Mouse (Mus musculus) erythroid progenitor cell, adult 5-6 weeks (primary cell): Measurements from ENCODE around the gene 2410131K14Rik. TPM values are rescaled to one million over a fixed set of nuclear protein-coding genes. Genes with fewer than 3 reads are reported as not detected.

Source experiments
- ATAC-seq: replicated peaks from 2 replicates; pipeline ENCODE4 v1.8.0; 2016; ENCODE audit warnings: moderate number of reproducible peaks, mild to moderate bottlenecking, moderate TSS enrichment, inconsistent platforms; ENCODE audit not compliant: poor library complexity, low FRiP score, severe bottlenecking
- total RNA-seq, 2 experiments: library from RNA; stranded (forward) in 1 of 2; stranded (reverse) in 1 of 2; fragments of 150-400 nt in 1 of 2; fragments of 186-747, 209-891 nt in 1 of 2; gene quantifications; 2 replicates each; pipeline versions ENCODE4 v1.2.3 to v1.2.4; 2015 to 2017; ENCODE audit warnings: low replicate concordance in 2 of 2

2410131K14Rik gene
- total RNA-seq, 2 experiments from 2014 or later = 1.7 TPM

DNA sequence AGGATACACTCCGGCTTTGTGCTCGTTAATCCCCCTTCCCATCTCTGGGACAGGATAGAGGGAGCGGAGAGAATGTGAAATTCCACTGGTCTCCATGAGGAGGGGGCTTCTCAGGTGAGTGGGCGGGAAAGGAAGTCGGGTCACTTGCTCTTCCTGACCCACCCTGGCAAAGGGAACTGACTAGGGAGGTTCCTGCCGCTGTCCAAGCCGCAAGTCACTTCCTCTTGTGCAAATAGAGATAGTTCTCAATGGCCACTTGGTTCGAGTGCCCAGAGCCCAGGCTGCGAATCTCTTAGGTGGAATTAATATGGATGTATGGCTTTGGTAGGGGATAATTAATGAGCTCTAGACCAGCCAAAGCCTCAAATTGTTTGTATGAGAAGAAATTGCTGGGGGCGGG lies 15.0 kb downstream of the 2410131K14Rik start:
- no peak for ATAC-seq

- ATAC-seq = no peak
Observed at GRCm38 (mm10) chr5:118260642-118261041, 15.6 kb downstream of the 2410131K14Rik start.

- no peak for ATAC-seq
Observed at GRCm38 (mm10) chr5:118261181-118261580, 16.2 kb downstream of the 2410131K14Rik start.

DNA sequence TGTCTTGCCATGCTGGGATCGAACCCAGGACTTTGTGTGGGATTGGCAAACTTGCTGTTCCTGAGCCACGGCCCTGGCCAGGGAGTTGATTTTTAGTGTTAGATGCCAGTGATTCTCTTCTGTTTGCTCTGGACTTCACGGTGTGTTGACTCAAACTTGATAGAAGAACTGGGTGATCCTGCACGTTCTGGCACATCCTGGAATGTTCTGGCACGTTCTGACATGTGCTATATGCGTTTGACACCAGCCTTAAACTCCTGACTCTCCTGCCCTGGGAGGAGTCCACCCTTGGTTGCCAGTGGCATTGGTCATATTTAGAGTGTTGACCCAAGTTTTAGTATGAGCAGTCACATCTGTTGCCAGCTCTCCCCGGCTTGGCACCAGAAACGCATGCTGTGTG lies 17.4 kb downstream of the 2410131K14Rik start:
- ATAC-seq = no peak

DNA sequence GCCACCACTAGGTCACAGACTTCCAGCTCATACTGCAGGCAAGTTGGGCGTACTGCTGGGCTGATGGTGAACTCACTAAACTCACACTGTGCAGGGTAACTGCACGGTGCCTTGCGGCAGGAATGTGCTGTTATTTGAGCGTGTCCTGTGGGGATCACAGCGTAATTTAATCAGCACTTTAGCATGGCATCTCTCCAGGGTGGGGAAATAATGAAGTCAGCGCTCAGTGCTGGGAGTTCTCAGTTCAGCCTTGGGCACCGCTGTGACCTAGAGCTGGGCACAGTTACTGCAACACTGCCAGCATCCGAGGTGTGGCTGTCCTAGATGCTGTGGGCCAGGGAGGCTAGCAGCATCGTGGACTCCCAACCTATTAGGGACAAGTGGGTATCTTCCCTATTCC lies 19.3 kb downstream of the 2410131K14Rik start:
- ATAC-seq = no peak

DNA sequence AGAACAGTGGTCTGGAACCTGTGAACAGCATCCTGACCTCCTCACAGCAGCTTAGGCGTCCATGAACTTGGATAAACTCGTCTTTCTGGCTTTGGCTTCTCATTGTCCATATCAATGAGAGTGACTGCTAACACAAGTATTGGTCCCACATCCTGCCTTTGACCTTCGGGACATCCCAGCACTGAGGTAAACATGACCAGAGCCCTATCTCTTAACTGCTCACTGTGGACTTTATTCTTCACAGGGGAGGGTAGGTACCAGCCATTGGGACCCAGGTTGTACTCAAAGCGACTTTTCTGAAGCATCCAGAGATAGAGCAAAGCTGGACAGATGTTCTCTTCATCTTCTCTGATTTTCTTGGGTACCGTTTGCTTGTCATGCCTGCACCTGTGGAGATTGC lies 20.3 kb downstream of the 2410131K14Rik start:
- ATAC-seq = no peak

GRCm38 (mm10) chr5:118266309-118266708 lies 21.3 kb downstream of the 2410131K14Rik start:
- ATAC-seq = no peak

- peak; percentile 65 for ATAC-seq
Observed at GRCm38 (mm10) chr5:118268987-118269386, 24.0 kb downstream of the 2410131K14Rik start.

- no peak for ATAC-seq
Observed at GRCm38 (mm10) chr5:118271449-118272110, 26.6 kb downstream of the 2410131K14Rik start.

GRCm38 (mm10) chr5:118273446-118273845 lies 28.4 kb downstream of the 2410131K14Rik start:
- no peak for ATAC-seq

DNA sequence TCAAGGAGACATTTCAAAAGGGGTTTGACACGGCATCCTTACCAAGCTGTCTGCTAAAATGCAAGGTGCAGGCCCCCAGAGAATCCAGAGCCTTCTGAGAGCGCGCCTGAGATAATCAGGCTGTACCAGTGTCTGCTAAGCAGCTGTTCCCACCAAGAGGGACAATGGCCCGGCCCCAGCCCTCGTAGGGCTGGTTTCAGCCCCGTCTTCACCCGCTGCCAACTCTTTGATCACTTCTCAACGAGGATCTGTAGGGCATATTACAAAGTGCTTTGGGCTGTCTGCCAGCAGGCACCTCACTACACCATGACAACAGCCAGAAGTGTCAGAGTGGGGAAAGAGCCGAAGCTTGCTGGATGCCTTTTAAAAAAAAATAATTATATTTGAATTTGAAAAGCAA lies 29.5 kb downstream of the 2410131K14Rik start:
- ATAC-seq = no peak

GRCm38 (mm10) chr5:118276281-118276680 lies 31.3 kb downstream of the 2410131K14Rik start:
- ATAC-seq = no peak

DNA sequence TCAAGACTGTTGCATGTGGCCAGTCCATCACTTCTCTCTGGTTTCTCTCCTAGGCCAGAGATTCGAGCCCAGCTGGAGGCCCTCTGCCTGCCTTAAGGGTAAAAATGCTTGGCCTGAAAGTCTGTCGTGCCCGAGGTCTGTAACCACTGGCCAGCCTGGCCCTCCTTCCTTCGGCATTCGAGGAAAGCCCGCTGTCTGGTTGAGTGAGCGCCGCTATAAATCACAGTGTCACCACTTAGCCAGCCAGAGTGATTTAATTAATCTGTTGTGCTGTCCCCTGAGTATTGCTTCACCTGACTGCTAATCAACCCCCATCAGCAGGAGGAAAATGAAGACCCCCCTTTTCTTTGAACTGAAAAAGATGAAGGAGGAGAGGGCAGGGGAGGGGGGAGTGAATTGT lies 31.7 kb downstream of the 2410131K14Rik start:
- no peak for ATAC-seq

DNA sequence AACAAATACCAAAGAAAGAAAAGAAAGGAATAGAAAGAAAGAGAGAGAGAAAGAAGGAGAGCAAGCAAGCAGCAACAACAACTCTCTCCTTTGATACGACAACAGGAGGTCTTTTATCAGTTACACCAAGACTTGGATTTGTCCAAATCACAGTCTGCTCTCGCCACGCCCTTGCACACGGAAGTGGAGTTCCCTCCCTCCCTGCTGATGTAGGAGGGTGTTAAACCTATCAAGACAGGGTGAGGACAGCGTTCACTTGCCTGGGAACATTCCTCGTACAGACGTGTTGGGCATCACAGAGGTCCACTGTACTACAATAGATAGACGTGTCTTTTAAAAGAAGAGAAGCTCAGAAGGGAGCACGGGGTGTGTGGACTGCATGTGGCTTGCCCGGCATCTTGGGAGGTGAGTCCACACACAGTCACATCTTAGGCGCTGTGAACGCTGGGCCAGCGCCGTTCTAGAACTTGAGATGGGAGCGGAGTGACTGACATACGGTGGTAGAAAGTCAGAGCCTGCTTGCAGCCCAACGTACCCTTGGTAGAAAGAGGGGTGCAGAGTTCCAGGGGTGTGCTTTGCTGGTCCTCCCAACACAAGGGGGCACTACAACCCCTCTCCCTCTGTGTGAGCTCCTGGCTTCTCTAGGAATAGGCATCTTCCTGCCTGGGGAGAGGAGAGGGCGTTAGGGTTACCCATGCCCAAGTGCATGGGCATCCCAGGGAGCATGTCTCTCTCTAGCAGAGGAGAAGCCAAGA lies 32.9 kb downstream of the 2410131K14Rik start:
- ATAC-seq = no peak

DNA sequence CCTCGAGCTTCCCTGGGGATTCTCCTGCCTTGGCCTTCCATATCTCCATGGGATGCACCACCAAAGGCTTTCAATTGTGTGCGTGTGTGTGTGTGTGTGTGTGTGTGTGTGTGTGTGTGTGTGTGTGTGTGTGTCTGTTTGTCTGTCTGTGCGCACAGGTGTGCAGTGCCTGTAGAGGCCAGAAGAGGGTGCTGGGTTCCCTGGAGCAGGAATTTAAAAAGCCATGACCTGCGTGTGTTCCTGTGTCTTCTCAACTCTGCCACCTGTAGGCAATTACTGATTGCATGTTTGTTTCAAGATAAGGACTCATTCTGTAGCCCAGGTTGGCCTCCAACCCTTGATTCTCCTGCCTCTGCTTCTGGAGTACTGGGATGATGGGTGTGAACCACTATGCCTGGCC lies 46.4 kb downstream of the 2410131K14Rik start:
- no peak for ATAC-seq

GRCm38 (mm10) chr5:118292476-118292875 lies 47.4 kb downstream of the 2410131K14Rik start:
- ATAC-seq = no peak

DNA sequence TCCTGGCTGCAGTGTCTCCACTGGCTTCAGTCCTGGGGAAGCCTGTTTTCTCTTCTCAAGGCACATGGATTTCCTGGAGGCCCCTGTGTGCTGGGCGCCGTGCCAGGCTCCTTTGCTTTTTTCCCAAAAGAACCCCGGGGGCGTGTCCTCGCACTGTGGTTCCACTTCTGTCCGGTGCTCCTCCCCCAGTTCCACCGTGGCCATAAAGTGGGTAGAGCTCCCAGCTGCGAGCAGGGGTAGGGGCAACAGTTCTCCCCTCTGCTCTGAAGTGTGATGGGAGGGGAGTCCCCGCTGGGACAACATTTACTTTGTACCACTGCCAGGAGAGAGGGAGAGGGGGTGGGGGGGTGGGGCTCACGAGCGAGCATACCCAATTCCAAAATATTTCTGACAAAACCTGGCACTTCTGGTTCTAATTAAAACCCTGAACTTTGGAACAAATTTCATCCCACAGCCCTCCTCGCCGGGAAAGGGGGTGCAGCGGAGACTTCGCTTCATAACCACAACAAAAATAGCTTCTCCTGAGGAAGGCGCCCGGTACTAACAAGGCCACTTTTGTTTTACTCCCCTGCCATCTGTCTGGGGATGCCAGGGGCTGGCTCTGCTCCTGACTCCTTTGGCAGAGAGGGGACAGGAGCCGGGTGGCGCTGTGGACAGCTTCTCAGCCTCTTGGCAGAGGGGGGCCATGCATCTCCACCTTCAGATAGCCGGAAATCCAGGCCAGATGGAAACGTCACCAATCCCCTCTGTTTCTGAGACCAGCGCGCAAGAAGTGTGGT lies 49.2 kb downstream of the 2410131K14Rik start:
- ATAC-seq = no peak

GRCm38 (mm10) chr5:118294865-118295258 lies 49.8 kb downstream of the 2410131K14Rik start:
- ATAC-seq = no peak

DNA sequence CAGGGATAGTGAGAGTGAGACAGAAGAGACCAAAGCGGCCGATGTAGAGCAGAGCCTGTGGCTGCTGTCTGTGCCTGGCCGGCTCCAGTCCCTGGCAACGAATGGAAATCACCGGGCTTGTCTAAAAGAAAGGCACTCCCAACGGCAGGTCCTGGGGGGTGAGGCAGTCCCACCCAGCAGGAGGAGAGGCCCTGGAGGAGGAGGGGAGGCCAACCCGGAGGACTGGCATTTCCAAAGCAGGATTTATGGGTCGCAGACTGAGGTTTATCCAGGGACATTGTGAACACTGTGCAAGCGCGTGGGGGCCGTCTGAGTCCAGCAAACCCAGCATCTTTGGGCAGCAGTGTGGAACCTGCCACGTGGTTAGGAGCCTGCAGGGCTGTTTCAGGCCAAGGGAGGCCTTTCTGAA lies 52.3 kb downstream of the 2410131K14Rik start:
- no peak for ATAC-seq

GRCm38 (mm10) chr5:118299720-118300400 lies 54.8 kb downstream of the 2410131K14Rik start:
- ATAC-seq = no peak
